Mouse (Mus musculus): ENCODE data around the gene Atr.
"Not testable (repeated sequence)": the region's sequence is repeated elsewhere in the genome, so short reads cannot be mapped to it uniquely, and the experiment has no call there.

The Atr gene

GRCm38 (mm10) chr9:95932855-95933254 is 75.5 kb downstream of the Atr start:
- no peak for DNase-seq (ENCODE audit: low spot score in 2 of 2)

DNA sequence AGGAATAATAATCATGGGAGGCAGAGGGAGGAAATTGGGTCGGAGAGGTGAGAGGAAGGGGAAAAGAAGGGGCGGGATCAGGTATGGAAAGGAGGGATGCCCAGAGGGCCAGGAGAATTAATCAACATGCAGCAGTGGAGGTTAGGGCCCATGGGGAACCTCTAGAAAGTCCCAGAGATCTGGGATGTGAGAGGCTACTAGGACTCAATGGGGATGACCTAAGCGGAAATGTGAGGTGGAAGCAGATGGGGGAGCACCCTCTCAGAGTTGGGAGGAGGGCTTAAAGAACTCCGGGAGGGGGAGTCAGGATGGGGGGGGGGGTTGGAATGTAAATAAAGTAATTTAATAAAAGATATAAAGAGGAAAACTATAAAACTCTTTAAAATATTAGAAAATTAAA is 96.3 kb downstream of the Atr start:
- DNase-seq (ENCODE audit: low spot score in 2 of 2) = no peak

GRCm38 (mm10) chr9:95954226-95954584 is 96.8 kb downstream of the Atr start:
- peak; percentile 59 to 67 for DNase-seq (ENCODE audit: low spot score in 2 of 2)

GRCm38 (mm10) chr9:95954585-95955461 is 97.4 kb downstream of the Atr start, which contains the start of gene Xrn1:
Gene Xrn1 (plus strand): TSS chr9:95954760.
- peak; percentile 94 for DNase-seq (ENCODE audit: low spot score in 2 of 2)

GRCm38 (mm10) chr9:95957611-95958010 is 100.2 kb downstream of the Atr start:
- no peak for DNase-seq (ENCODE audit: low spot score in 2 of 2)

GRCm38 (mm10) chr9:95958041-95958730 is 100.8 kb downstream of the Atr start:
- DNase-seq (ENCODE audit: low spot score in 2 of 2) = no peak

- DNase-seq (ENCODE audit: low spot score in 2 of 2) = not testable (repeated sequence)
These were observed 101.3 kb downstream of the Atr start for GRCm38 (mm10) chr9:95958731-95959105.

DNA sequence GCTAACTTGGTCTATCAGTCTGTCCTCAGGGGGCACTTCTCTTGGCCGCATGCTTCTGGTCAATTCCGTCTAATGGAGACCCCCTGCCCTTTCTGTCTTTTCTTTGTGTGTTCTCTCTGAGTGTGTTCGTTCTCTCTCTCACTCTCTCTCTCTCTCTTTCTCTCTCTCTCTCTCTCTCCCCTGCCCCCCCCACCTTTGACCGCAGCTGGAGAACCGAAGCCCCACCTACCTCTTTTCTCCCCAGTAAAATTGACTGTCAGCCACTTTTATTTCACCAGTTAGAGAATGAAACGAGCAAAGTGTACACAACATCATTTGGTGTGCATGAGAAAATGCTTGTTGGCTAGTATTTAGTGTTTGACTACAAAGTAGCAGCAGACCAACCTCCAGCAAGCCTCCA is 101.8 kb downstream of the Atr start:
- no peak for DNase-seq (ENCODE audit: low spot score in 2 of 2)

GRCm38 (mm10) chr9:95959732-95960428 is 102.5 kb downstream of the Atr start:
- DNase-seq (ENCODE audit: low spot score in 2 of 2) = no peak

DNA sequence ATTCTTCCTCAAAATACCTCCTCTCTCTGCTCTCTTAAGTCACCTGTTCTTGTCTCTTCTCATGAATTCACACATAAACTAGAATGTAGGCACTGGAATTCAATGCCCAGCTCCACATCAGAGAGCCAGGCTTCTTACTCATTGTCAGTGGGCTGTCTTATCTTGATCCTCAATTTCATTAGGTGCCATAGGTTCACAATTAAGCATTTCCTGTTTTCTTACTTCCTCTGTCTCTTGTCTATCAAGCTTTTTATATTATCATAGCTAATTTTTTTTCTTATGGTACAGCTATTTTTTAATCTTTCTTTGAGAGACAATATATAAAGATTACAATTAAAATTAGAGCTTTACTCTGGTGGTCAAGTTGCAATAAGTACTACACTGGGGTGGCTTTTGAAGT is 103.7 kb downstream of the Atr start:
- no peak for DNase-seq (ENCODE audit: low spot score in 2 of 2)

GRCm38 (mm10) chr9:95964037-95964436 is 106.6 kb downstream of the Atr start:
- no peak for DNase-seq (ENCODE audit: low spot score in 2 of 2)

GRCm38 (mm10) chr9:95978279-95978678 is 120.9 kb downstream of the Atr start:
- DNase-seq (ENCODE audit: low spot score in 2 of 2) = no peak

DNA sequence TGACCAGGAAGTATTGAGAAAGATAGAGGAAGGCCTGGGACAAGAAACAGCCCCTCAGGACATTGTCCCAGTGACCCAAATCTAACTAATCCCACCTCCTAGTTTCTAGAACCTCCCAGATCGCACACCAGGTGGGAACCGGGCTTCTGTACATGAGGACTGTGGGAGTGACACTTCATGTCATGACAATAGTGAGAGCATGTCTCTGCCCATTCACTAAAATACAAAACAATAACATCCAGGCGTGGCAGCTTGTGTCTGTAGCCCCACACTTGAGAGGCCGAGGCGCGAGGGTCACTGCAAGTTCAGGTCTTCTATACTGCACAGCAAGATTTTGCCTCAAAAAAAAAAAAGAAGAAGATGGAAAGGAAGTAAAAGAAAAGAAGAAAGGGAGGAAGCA is 122.5 kb downstream of the Atr start:
- DNase-seq (ENCODE audit: low spot score in 2 of 2) = no peak

DNA sequence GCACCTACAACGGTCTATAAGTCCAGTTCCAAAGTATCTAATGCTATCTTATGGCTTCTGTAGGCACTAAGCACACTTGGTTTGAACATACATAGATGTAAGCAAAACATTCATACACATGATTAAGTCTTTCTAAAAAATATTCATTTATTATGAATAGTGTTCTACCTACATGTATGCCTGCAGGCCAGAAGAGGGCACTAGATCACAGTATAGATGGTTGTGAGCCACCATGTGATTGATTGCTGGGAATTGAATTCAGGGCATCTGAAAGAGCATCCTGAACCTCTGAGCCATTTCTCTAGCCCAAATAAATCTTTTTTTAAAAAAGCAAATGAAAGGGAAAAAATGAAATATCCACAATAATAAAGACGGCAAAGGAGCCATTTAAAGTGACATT is 134.9 kb downstream of the Atr start:
- no peak for DNase-seq (ENCODE audit: low spot score in 2 of 2)

All from right cerebral cortex, postnatal 10 days (tissue).